Mouse (Mus musculus) neutrophil, adult 65 days (primary cell): ENCODE measurements around the gene Gm9508. TPM values are rescaled to one million over a fixed set of nuclear protein-coding genes. Genes with fewer than 3 reads are reported as not detected.

Experiments used
- total RNA-seq: library from RNA; stranded (reverse); gene quantifications from 2 replicates; pipeline ENCODE4 v1.2.4, GENCODE M21; 2023

Gene Gm9508
- total RNA-seq, result not detected in 2 replicates

GRCm38 (mm10) chr10:77697133-77697532 is at the start of gene Gm9508:
Gene Gm9508, minus strand, starts transcription at chr10:77697233.

GRCm38 (mm10) chr10:77741924-77742688 is 45.1 kb upstream of the Gm9508 start, which contains the start of gene Gm18596:
Gene Gm18596, minus strand, starts transcription at chr10:77742638.

GRCm38 (mm10) chr10:77726186-77726585 is 29.2 kb upstream of the Gm9508 start, which contains the start of gene Gm10100:
Gene Gm10100, plus strand, starts transcription at chr10:77726486.

GRCm38 (mm10) chr10:77720299-77720698 is 23.3 kb upstream of the Gm9508 start, which contains the start of gene Krtap12-1:
Gene Krtap12-1, plus strand, starts transcription at chr10:77720599.

GRCm38 (mm10) chr10:77715507-77715906 is 18.5 kb upstream of the Gm9508 start, which contains the start of gene Gm10142:
Gene Gm10142, plus strand, starts transcription at chr10:77715807.

GRCm38 (mm10) chr10:77711157-77711556 is 14.1 kb upstream of the Gm9508 start, which contains the start of gene Gm10024:
Gene Gm10024, plus strand, starts transcription at chr10:77711457.

GRCm38 (mm10) chr10:77706326-77706725 is 9.3 kb upstream of the Gm9508 start, which contains the start of gene Gm10272:
Gene Gm10272, plus strand, starts transcription at chr10:77706626.

GRCm38 (mm10) chr10:77690356-77690807 is 6.7 kb downstream of the Gm9508 start, which contains the start of gene Gm19402:
Gene Gm19402, minus strand, starts transcription at chr10:77690757.

GRCm38 (mm10) chr10:77685895-77686664 is 11.0 kb downstream of the Gm9508 start, which contains the start of gene Tspear:
Gene Tspear, plus strand, starts transcription at chr10:77686569.

Other genes starting within 250 kb of the Gm9508 start
- 12.5 and 16.9 TPM in 2 replicates for gene Fam207a, start 181.4 kb downstream of the Gm9508 start, total RNA-seq
- 896 and 935 TPM in 2 replicates for gene Itgb2, start 167.0 kb downstream of the Gm9508 start, total RNA-seq
- 85.5 and 125 TPM in 2 replicates for gene Pttg1ip, start 115.5 kb downstream of the Gm9508 start, total RNA-seq
- 55.9 and 66.8 TPM in 2 replicates for gene Sumo3, start 91.1 kb downstream of the Gm9508 start, total RNA-seq
- gene Gm49325, start 91.0 kb downstream of the Gm9508 start, total RNA-seq, result not detected in 2 replicates
- 31.2 and 34.0 TPM in 2 replicates for gene Ube2g2, start 75.0 kb downstream of the Gm9508 start, total RNA-seq
- gene Tspear, start 10.7 kb downstream of the Gm9508 start, total RNA-seq, result not detected in 2 replicates
- not detected in 2 replicates for gene Gm19402, start 6.5 kb downstream of the Gm9508 start, total RNA-seq
- gene Gm10272, start 9.4 kb upstream of the Gm9508 start, total RNA-seq, result not detected in 2 replicates
- not detected in 2 replicates for gene Gm10024, start 14.2 kb upstream of the Gm9508 start, total RNA-seq
- gene Gm10142, start 18.6 kb upstream of the Gm9508 start, total RNA-seq, result not detected in 2 replicates
- gene Krtap12-1, start 23.4 kb upstream of the Gm9508 start, total RNA-seq, result not detected in 2 replicates
- gene Gm10100, start 29.3 kb upstream of the Gm9508 start, total RNA-seq, result not detected in 2 replicates
- gene Gm18596, start 45.4 kb upstream of the Gm9508 start, total RNA-seq, result not detected in 2 replicates
- gene Gm9736, start 54.1 kb upstream of the Gm9508 start, total RNA-seq, result not detected in 2 replicates
- gene Gm3233, start 62.4 kb upstream of the Gm9508 start, total RNA-seq, result not detected in 2 replicates
- not detected in 2 replicates for gene Gm3238, start 74.1 kb upstream of the Gm9508 start, total RNA-seq
- gene Gm7138, start 79.7 kb upstream of the Gm9508 start, total RNA-seq, result not detected in 2 replicates
- not detected in 2 replicates for gene Gm3250, start 85.3 kb upstream of the Gm9508 start, total RNA-seq
- gene Gm7137, start 91.0 kb upstream of the Gm9508 start, total RNA-seq, result not detected in 2 replicates
- not detected in 2 replicates for gene Gm9639, start 97.8 kb upstream of the Gm9508 start, total RNA-seq
- gene Gm19668, start 101.9 kb upstream of the Gm9508 start, total RNA-seq, result not detected in 2 replicates
- gene Gm9507, start 114.6 kb upstream of the Gm9508 start, total RNA-seq, result not detected in 2 replicates
- gene Gm2696, start 117.4 kb upstream of the Gm9508 start, total RNA-seq, result not detected in 2 replicates
- not detected in 2 replicates for gene Krtap10-4, start 129.9 kb upstream of the Gm9508 start, total RNA-seq
- not detected in 2 replicates for gene Krtap10-10, start 138.7 kb upstream of the Gm9508 start, total RNA-seq
- gene Gm36176, start 149.6 kb upstream of the Gm9508 start, total RNA-seq, result not detected in 2 replicates
- not detected in 2 replicates for gene Gm10318, start 155.6 kb upstream of the Gm9508 start, total RNA-seq
- gene Gm3285, start 164.7 kb upstream of the Gm9508 start, total RNA-seq, result not detected in 2 replicates
- gene Lrrc3, start 205.3 kb upstream of the Gm9508 start, total RNA-seq, result 0.39 and 1.0 TPM in 2 replicates